Mouse (Mus musculus) regulatory T cell (primary cell): ENCODE data around the gene Cd2ap.

ENCODE experiments used
- in situ Hi-C: fragments of 300-600 bp; cut with MboI, MseI; formaldehyde crosslinking; loops from one replicate; pipeline ENCODE4 v1.15.1; 2025; ENCODE audit warnings: high pct_unique_total_duplicates

Gene Cd2ap

DNA sequence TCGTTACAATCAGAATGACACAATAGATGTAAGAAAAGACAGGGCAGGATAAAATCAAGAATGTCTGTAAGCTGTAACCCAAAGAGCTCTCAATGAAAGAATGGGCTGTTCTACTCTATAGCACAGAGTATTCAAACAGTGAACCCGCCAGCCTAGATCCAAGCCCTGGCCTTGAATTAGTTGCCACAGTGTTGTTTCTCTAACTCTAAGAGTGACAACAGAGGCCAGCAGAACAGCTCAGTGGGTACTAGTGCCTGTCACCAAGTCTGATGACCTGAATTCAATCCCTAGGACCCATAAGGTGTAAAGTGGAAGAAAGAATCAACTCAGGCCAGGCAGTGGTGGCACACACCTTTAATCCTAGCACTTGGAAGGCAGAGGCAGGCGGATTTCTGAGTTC lies 13.3 kb downstream of the Cd2ap start:
- in situ Hi-C loops: no loop called here

- in situ Hi-C loops: no loop called here
These were observed 16.1 kb downstream of the Cd2ap start for GRCm38 (mm10) chr17:42860370-42860769.

DNA sequence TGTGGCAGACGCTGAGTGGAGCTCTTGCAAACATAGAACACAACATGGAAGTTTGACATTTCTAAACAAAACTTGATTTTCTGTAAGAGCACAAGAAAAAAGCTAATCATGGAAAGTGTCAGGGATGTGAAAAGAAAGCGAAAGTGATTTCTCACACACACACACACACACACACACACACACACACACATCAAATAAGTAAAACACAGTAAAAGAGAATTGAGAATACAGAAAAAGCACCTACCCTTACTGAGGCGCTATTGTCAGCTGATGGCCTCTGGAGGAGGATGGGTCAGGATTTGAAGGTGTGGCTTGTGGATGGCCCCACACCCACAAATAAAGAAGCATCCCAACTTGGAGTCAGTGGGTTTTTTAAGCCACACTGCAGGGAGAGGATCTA lies 19.0 kb downstream of the Cd2ap start:
- in situ Hi-C loops: no loop called here

- in situ Hi-C loops: no loop called here
These were observed 29.4 kb downstream of the Cd2ap start for GRCm38 (mm10) chr17:42847108-42847507.

GRCm38 (mm10) chr17:42837193-42837592 lies 39.3 kb downstream of the Cd2ap start:
- in situ Hi-C loops: loop anchor here (5.0 kb wide), 1 partner anchor 75 kb away; no protein-coding TSS in a partner anchor

DNA sequence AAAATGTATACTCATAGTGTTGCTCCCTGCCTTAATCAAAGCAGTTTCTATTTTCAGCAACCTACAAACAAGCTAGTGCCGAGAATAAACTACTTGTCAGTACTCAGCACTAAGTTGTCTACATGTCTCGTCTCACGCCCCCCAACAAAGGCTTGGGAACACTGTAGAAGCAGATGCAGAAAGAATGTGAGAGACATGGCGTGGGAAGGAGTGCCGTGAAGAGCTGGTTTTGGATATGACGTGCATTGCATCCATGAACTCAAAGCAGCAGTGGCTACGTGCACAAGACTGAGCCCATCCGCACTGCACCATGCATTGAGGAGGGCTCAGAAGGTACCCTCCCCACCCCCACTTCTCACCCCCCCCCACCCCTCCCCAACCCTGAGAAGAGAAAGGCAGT lies 53.7 kb downstream of the Cd2ap start:
- in situ Hi-C loops: no loop called here

DNA sequence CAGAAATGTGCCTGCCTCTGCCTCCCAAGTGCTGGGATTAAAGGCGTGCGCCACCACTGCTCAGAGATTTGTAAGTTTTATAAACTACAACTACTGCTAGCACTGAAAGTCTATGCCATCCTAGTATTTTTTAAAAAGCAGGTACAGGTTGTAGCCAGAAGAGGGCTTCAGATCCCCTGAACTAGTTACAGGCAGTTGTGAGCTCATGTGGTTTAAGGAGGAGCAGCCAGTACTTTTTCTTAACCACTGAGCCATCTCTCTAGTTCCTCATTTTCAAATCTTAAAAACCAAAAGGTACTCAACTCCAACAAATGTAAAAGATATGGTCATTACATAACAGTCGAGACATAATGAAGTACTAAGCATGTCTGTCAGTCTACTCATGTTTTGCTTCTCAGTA lies 61.1 kb downstream of the Cd2ap start:
- in situ Hi-C loops: loop anchor here (10.0 kb wide), 1 partner anchor 129 kb away; no protein-coding TSS in a partner anchor

GRCm38 (mm10) chr17:42792412-42792975 lies 84.0 kb downstream of the Cd2ap start:
- in situ Hi-C loops: no loop called here

DNA sequence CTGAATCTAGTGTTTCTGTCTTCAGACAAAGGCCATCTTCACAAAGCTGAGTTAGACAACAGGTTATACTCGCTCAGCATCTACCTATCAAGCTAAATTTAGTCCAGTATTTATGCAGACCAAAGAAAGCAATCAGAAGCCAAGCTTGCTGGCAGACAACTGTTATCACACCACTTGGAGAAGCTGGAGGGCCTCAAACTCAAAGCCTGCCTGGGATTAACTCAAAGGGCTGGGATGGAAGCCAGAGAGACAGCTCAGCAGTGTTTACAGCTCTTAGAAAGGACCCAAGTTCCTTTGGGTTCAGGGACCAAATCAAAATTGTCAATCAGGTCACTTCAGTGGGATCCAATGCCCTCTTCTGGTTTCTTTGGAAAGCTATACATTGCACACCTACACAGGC lies 85.7 kb downstream of the Cd2ap start:
- in situ Hi-C loops: no loop called here

DNA sequence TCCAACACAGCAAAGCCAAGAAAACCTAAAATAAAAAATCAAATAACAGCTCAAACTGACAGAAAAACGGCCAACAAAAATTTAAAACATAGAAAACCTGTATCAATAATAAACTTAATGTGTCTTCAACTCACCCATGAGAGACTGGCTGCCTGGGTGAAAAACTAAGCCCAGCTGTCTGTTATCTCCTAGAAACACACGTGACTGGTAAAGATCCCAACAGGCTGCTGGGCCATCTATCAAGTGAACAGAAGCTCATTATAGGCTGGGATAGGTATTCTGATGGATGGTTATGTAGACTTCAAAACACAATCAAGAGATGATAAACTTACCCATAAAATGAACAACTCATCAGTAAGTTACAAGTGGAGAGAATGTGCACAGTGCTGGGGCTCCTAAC lies 86.7 kb downstream of the Cd2ap start:
- in situ Hi-C loops: no loop called here

DNA sequence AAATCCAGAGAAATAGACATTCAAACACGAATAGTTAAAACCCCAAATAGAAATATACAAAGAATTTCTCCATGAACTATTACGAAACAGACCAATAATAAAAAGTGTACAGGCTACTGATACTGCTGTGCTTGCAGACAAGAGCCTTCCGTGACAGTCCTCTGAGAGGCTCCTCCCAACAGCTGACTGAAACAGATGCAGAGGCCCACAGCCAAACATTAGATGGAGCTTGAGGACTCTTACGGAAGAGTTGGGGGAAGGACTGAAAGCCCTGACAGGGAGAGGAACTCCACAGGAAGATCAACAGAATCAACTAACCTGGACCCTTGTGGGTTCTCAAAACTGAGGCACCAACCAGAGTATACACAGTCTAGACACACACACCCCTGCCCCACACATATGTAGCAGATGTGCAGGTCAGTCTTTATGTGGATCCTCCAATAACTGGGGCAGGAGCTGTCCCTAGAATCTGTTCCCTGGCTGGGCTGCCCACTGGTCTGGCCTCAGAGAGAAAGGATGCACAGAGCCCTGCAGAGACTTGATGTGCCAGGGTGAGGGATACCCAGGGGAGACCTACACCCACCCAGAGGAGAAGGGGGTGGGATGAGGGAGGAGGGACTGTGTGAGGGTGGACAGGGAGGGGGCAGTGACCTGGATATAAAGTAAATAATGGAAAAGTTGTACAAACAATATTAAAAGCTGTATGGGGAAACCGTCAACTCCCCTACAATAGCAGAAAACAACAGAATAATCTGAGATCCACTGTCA lies 87.6 kb downstream of the Cd2ap start:
- in situ Hi-C loops: no loop called here

GRCm38 (mm10) chr17:42782156-42782757 lies 94.2 kb downstream of the Cd2ap start:
- in situ Hi-C loops: loop anchor here (5.0 kb wide), 1 partner anchor 125 kb away; no protein-coding TSS in a partner anchor

- in situ Hi-C loops: no loop called here
These were observed 122.7 kb downstream of the Cd2ap start for GRCm38 (mm10) chr17:42753791-42754190.

GRCm38 (mm10) chr17:42752173-42752572 lies 124.3 kb downstream of the Cd2ap start:
- in situ Hi-C loops: no loop called here

DNA sequence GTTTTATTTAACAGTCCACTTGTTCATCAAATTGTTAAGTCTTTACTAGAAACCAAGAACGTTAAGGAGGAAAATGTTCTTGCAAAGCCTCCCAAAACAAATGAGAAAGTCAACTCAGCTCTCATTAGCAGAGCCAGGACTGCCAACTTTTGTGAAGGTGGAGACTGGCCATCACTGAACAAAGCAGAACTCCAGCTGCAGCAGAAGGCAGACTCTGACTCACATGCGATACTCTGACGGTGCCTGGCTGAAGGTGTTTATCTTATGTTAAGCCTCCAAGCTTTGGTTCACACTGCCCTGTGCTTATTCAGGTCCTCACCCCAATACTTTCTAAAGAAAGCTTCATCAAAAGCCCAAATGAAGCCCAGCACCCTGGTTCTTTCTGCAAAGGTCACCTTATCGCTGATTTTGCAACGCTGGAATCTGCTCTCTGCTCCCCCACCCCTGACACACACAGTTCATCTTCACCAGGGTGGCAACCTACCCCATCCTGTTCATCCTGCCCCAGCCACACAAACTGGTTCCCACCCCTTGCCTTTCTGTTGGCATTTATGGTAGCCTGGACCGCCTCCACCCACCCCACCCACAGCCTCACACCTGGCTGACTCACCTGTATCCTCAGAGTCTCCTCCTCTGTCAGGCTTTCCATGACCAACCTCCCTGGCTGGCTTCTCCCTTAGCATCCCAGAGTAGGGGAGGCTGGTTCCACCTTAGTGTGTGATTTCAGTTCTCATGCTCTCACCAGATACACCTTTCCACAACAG lies 130.6 kb downstream of the Cd2ap start:
- in situ Hi-C loops: no loop called here
